Mouse (Mus musculus) cortical plate, adult 2 months (tissue): ENCODE data around the gene Dgcr2.

Source experiments
- CTCF ChIP-seq: fragments of 200-500 bp; IDR thresholded peaks from 2 replicates; pipeline ENCODE4 v1.5.1; 2011; ENCODE audit warnings: mild to moderate bottlenecking, control low read depth, low read length; ENCODE audit not compliant: insufficient read depth; ENCODE audit errors: extremely low read depth
- POLR2A ChIP-seq: fragments of 200-500 bp; IDR thresholded peaks from 2 replicates; pipeline ENCODE4 v1.6.1; 2011; ENCODE audit warnings: mild to moderate bottlenecking, low read length, control low read depth; ENCODE audit not compliant: insufficient read depth; ENCODE audit errors: extremely low read depth

DNA sequence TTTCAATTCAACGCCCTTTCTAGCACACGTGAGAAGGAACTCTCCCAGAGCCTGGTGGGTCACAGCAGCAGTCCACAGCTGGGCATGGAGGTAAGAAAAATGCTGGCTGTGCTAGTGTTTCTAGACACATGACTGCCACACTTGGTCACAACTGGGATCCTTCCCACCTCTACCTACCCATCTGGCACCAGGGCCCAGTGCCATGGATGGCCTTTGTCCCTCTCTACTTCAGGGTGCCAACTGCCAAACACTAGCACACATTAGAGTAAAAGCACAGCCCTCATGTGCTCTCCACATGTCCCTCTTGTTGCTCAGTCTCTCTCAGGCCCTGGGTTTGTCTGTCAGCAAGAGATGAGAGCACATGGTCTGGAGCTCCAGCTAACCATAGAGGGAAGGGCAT lies 31.3 kb upstream of the Dgcr2 start:
- TF ChIP-seq CTCF (no peak), POLR2A (no peak)
